Mouse (Mus musculus) heart, adult 2 months (tissue): ENCODE measurements around the gene Nme6. TPM values are rescaled to one million over a fixed set of nuclear protein-coding genes. Genes with fewer than 3 reads are reported as not detected.

Experiments
- DNase-seq, 2 experiments: peaks; one replicate each; pipeline ENCODE4 v3.0.0; 2021
- H3K27ac ChIP-seq: fragments of 200-600 bp; 2 replicates; pipeline ENCODE4 v1.8.1; 2022
- H3K27me3 ChIP-seq: fragments of 200-500 bp; 2 replicates; pipeline ENCODE4 v1.6.1; 2012; ENCODE audit warnings: mild to moderate bottlenecking, low read length, inconsistent platforms, mixed read lengths; ENCODE audit not compliant: control insufficient read depth, insufficient read depth
- H3K36me3 ChIP-seq: fragments of 200-500 bp; 2 replicates; pipeline ENCODE4 v1.6.1; 2012; ENCODE audit warnings: low read length, inconsistent platforms; ENCODE audit not compliant: control insufficient read depth, insufficient read depth
- H3K4me1 ChIP-seq: fragments of 200-500 bp; 2 replicates; pipeline ENCODE4 v1.6.1; 2011; ENCODE audit warnings: low read length; ENCODE audit not compliant: control insufficient read depth, insufficient read depth
- H3K4me3 ChIP-seq: fragments of 200-600 bp; 2 replicates; pipeline ENCODE4 v1.8.1; 2022
- H3K79me2 ChIP-seq: fragments of 200-500 bp; replicated peaks from 2 replicates; pipeline ENCODE4 v1.6.1; 2012; ENCODE audit warnings: mild to moderate bottlenecking, inconsistent platforms, low read length, moderate library complexity, mixed read lengths; ENCODE audit not compliant: control insufficient read depth, insufficient read depth
- H3K9ac ChIP-seq: fragments of 200-500 bp; 2 replicates; pipeline ENCODE4 v1.6.1; 2012; ENCODE audit warnings: low read depth, mild to moderate bottlenecking, control low read depth, inconsistent platforms, low read length, mixed read lengths
- CTCF ChIP-seq: fragments of 200-600 bp; IDR thresholded peaks from 2 replicates; pipeline ENCODE4 v1.8.1; 2022; ENCODE audit warnings: antibody characterized with exemption, mild to moderate bottlenecking, moderate library complexity
- EP300 ChIP-seq: fragments of 200-500 bp; IDR thresholded peaks from 2 replicates; pipeline ENCODE4 v1.6.1; 2011; ENCODE audit warnings: low read depth, low read length, control low read depth; ENCODE audit not compliant: insufficient read depth
- POLR2A ChIP-seq: fragments of 200-500 bp; IDR thresholded peaks from 2 replicates; pipeline ENCODE4 v1.6.1; 2011; ENCODE audit warnings: mild to moderate bottlenecking, low read depth, low read length, control low read depth; ENCODE audit not compliant: insufficient read depth
- WGBS: fragments of 180-500 bp; shearing (Covaris S2); methylation state at CpG from one replicate; pipeline ENCODE4 v1.1.7; 2018; 5-methylcytosine and 5-hydroxymethylcytosine counted together
- intact Hi-C: fragments of 180-260 bp; cut with DNase I; formaldehyde crosslinking; loops from one replicate; pipeline ENCODE4 v1.15.1; 2025
- polyA plus RNA-seq: library from polyadenylated mRNA; depleted of rRNA; stranded (reverse); fragments of >200 nt; gene quantifications from 2 replicates; pipeline ENCODE4 v1.2.3, GENCODE M21; 2012
- total RNA-seq, 2 experiments: library from RNA; stranded (reverse); gene quantifications; 2 replicates each; pipeline ENCODE4 v1.2.3; 2021

The Nme6 gene
- total and polyA plus RNA-seq, 3 experiments: 20.1 to 31.0 (median 20.6) TPM

GRCm38 (mm10) chr9:109875695-109876601 lies 43.4 kb downstream of the Nme6 start:
- no peak for DNase-seq
- peak overlapping the region; percentile 74 for H3K4me3 ChIP-seq
- peaks cover 3% of the 10 kb centered on the region for H3K36me3 ChIP-seq
- peak overlapping the region; percentile 88 for H3K9ac ChIP-seq
- H3K79me2 ChIP-seq: no peaks in the 10 kb centered on the region
- H3K4me1 ChIP-seq: no peaks in the 10 kb centered on the region
- no peaks in the 10 kb centered on the region for H3K27me3 ChIP-seq
- no peak for TF ChIP-seq CTCF
- no peak for TF ChIP-seq EP300
- no peak; the same call in 1 of the 2 replicates for TF ChIP-seq POLR2A
- under 1% methylated on average over 75 of the region's 76 CpGs for WGBS
- intact Hi-C loops: no loop called here
- peak overlapping the region; percentile 84 for H3K27ac ChIP-seq

GRCm38 (mm10) chr9:109876756-109877155 lies 44.2 kb downstream of the Nme6 start:
- H3K27ac ChIP-seq: no peak overlapping the region; the same call in 1 of the 2 replicates
- DNase-seq: no peak
- H3K4me1 ChIP-seq: no peaks in the 10 kb centered on the region
- H3K4me3 ChIP-seq: peak overlapping the region; percentile 74; the same call in 1 of the 2 replicates
- TF ChIP-seq POLR2A: no peak
- TF ChIP-seq EP300: no peak
- TF ChIP-seq CTCF: no peak
- no peak overlapping the region for H3K9ac ChIP-seq
- H3K27me3 ChIP-seq: no peaks in the 10 kb centered on the region
- 18% methylated on average over 3 of the region's 3 CpGs for WGBS
- H3K36me3 ChIP-seq: peaks cover 3% of the 10 kb centered on the region
- no peaks in the 10 kb centered on the region for H3K79me2 ChIP-seq
- intact Hi-C loops: no loop called here

- Histone ChIP-seq H3K27ac (no peak overlapping the region), H3K27me3 (no peaks in the 10 kb centered on the region), H3K4me3 (no peak overlapping the region), H3K36me3 (peaks cover 3% of the 10 kb centered on the region), H3K4me1 (no peaks in the 10 kb centered on the region), H3K79me2 (no peaks in the 10 kb centered on the region), H3K9ac (no peak overlapping the region)
- intact Hi-C loops: no loop called here
- DNase-seq: no peak
- no peak for TF ChIP-seq CTCF
- no peak for TF ChIP-seq POLR2A
- TF ChIP-seq EP300: no peak
- WGBS: 96% methylated on average over 5 of the region's 5 CpGs
Observed at GRCm38 (mm10) chr9:109877666-109878065, 45.1 kb downstream of the Nme6 start.

- H3K4me1 ChIP-seq: no peaks in the 10 kb centered on the region
- WGBS: 98% methylated on average over 1 of the region's 1 CpGs
- H3K36me3 ChIP-seq: peaks cover 3% of the 10 kb centered on the region
Observed at GRCm38 (mm10) chr9:109879305-109879704, 46.8 kb downstream of the Nme6 start.

GRCm38 (mm10) chr9:109886259-109886658 lies 53.7 kb downstream of the Nme6 start:
- Histone ChIP-seq H3K4me1 (no peaks in the 10 kb centered on the region), H3K9ac (no peak overlapping the region), H3K27me3 (no peaks in the 10 kb centered on the region), H3K4me3 (no peak overlapping the region), H3K79me2 (no peaks in the 10 kb centered on the region), H3K27ac (no peak overlapping the region), H3K36me3 (no peaks in the 10 kb centered on the region; the same call in 1 of the 2 replicates)
- no peak for TF ChIP-seq CTCF
- TF ChIP-seq POLR2A: no peak
- TF ChIP-seq EP300: no peak
- no peak for DNase-seq
- intact Hi-C loops: no loop called here
- 69% methylated on average over 4 of the region's 4 CpGs for WGBS

More at GRCm38 (mm10) chr9:109879305-109879704, 46.8 kb downstream of the Nme6 start:
- Histone ChIP-seq H3K4me3 (no peak overlapping the region), H3K79me2 (no peaks in the 10 kb centered on the region), H3K9ac (no peak overlapping the region), H3K27ac (no peak overlapping the region), H3K27me3 (no peaks in the 10 kb centered on the region)
- no peak for DNase-seq
- intact Hi-C loops: no loop called here
- TF ChIP-seq CTCF (no peak), POLR2A (no peak)

- 85% methylated on average over 5 of the region's 5 CpGs for WGBS
- Histone ChIP-seq H3K27me3 (no peaks in the 10 kb centered on the region), H3K36me3 (no peaks in the 10 kb centered on the region), H3K9ac (no peak overlapping the region), H3K27ac (no peak overlapping the region), H3K4me1 (no peaks in the 10 kb centered on the region), H3K79me2 (no peaks in the 10 kb centered on the region), H3K4me3 (no peak overlapping the region)
- no peak for TF ChIP-seq CTCF
- no peak for TF ChIP-seq EP300
- TF ChIP-seq POLR2A: no peak
- DNase-seq: no peak
- intact Hi-C loops: no loop called here
Observed at GRCm38 (mm10) chr9:109887321-109887720, 54.8 kb downstream of the Nme6 start.
